Mouse (Mus musculus) CH12.LX (cell line): ENCODE results near the gene Retn. TPM values are rescaled to one million over a fixed set of nuclear protein-coding genes. Genes with fewer than 3 reads are reported as not detected.

ENCODE experiments used
- DNase-seq: peaks from one replicate; pipeline ENCODE4 v3.0.0-alpha.2; 2013; ENCODE audit errors: extremely low read depth
- H3K27ac ChIP-seq: 2 replicates; pipeline ENCODE4 v1.5.1; 2012; ENCODE audit warnings: low read depth, mild to moderate bottlenecking, control low read depth, moderate library complexity; ENCODE audit not compliant: insufficient read depth
- H3K27me3 ChIP-seq: replicated peaks from 2 replicates; pipeline ENCODE3; 2012; ENCODE audit warnings: inconsistent platforms
- H3K36me3 ChIP-seq, 2 experiments: replicated peaks in 1 of 2; 2 replicates each; pipeline versions ENCODE3 to v1.6.1; 2012; ENCODE audit warnings: inconsistent platforms in 1 of 2, low read length in 1 of 2, mild to moderate bottlenecking in 1 of 2, mixed read lengths in 1 of 2, moderate library complexity in 1 of 2; ENCODE audit not compliant: control insufficient read depth in 1 of 2, insufficient read depth in 1 of 2
- H3K4me1 ChIP-seq, 2 experiments: 2 replicates each; pipeline ENCODE4 v1.6.1; 2012; ENCODE audit warnings: inconsistent platforms in 1 of 2, moderate library complexity in 1 of 2; ENCODE audit not compliant: insufficient read depth in 2 of 2, control insufficient read depth in 1 of 2
- H3K4me2 ChIP-seq: 2 replicates; pipeline ENCODE4 v1.6.1; 2012; ENCODE audit warnings: low read depth, mild to moderate bottlenecking, control low read depth; ENCODE audit not compliant: poor library complexity, insufficient read depth, severe bottlenecking
- H3K4me3 ChIP-seq, 3 experiments: fragments of 150-350 bp in 1 of 3; sonication (generic) in 1 of 3; replicated peaks in 1 of 3; 2 replicates each; pipeline versions ENCODE3 to v1.5.1; 2011 to 2012; ENCODE audit warnings: low read depth in 2 of 3, low read length in 2 of 3, mild to moderate bottlenecking in 2 of 3, moderate library complexity in 2 of 3, control low read depth in 1 of 3, improper control_type of control experiment in 1 of 3, inconsistent platforms in 1 of 3, mixed read lengths in 1 of 3; ENCODE audit not compliant: poor library complexity in 1 of 3
- H3K79me2 ChIP-seq: replicated peaks from 2 replicates; pipeline ENCODE4 v1.6.1; 2012; ENCODE audit warnings: mild to moderate bottlenecking, moderate library complexity; ENCODE audit not compliant: control insufficient read depth, poor library complexity, insufficient read depth, severe bottlenecking; ENCODE audit errors: extremely low read depth
- H3K9ac ChIP-seq: 2 replicates; pipeline ENCODE4 v1.6.1; 2012; ENCODE audit warnings: low read depth, mild to moderate bottlenecking, control low read depth, moderate library complexity; ENCODE audit not compliant: insufficient read depth
- H3K9me3 ChIP-seq: replicated peaks from 2 replicates; pipeline ENCODE3; 2012; ENCODE audit warnings: low read length, inconsistent platforms, mixed read lengths
- CHD2 ChIP-seq: IDR thresholded peaks from 2 replicates; pipeline ENCODE4 v1.6.1; 2011; ENCODE audit warnings: low read length, improper control_type of control experiment
- GABPA ChIP-seq: IDR thresholded peaks from 2 replicates; pipeline ENCODE4 v1.6.1; 2012; ENCODE audit warnings: low read depth, low read length, improper control_type of control experiment, inconsistent platforms; ENCODE audit not compliant: insufficient replicate concordance
- IRF4 ChIP-seq: IDR thresholded peaks from 2 replicates; pipeline ENCODE4 v1.6.1; 2014; ENCODE audit warnings: low read depth, mild to moderate bottlenecking, inconsistent platforms, low read length, improper control_type of control experiment
- KAT2A ChIP-seq: IDR thresholded peaks from 2 replicates; pipeline ENCODE4 v1.6.1; 2012; ENCODE audit warnings: low read length, improper control_type of control experiment, inconsistent platforms; ENCODE audit not compliant: insufficient replicate concordance
- MAX ChIP-seq: IDR thresholded peaks from 2 replicates; pipeline ENCODE4 v1.6.1; 2011; ENCODE audit warnings: low read length, improper control_type of control experiment
- MAZ ChIP-seq: IDR thresholded peaks from 2 replicates; pipeline ENCODE4 v1.6.1; 2012; ENCODE audit warnings: low read depth, mild to moderate bottlenecking, inconsistent platforms, low read length, improper control_type of control experiment, moderate library complexity
- MEF2A ChIP-seq: IDR thresholded peaks from 2 replicates; pipeline ENCODE4 v1.6.1; 2014; ENCODE audit warnings: low read depth, mild to moderate bottlenecking, inconsistent platforms, low read length, improper control_type of control experiment, borderline replicate concordance
- MYC ChIP-seq: IDR thresholded peaks from 2 replicates; pipeline ENCODE4 v1.6.1; 2011; ENCODE audit warnings: low read depth, mild to moderate bottlenecking, improper control_type of control experiment, low read length
- NELFE ChIP-seq: IDR thresholded peaks from 2 replicates; pipeline ENCODE4 v1.6.1; 2011; ENCODE audit warnings: low read depth, low read length, improper control_type of control experiment
- NRF1 ChIP-seq: IDR thresholded peaks from 2 replicates; pipeline ENCODE4 v1.6.1; 2014; ENCODE audit warnings: low read depth, mild to moderate bottlenecking, inconsistent platforms, low read length, improper control_type of control experiment, moderate library complexity
- POLR2A ChIP-seq: IDR thresholded peaks from 2 replicates; pipeline ENCODE4 v1.6.1; 2011; ENCODE audit warnings: low read depth, mild to moderate bottlenecking, improper control_type of control experiment, low read length
- POLR2AphosphoS2 ChIP-seq: IDR thresholded peaks from 2 replicates; pipeline ENCODE4 v1.6.1; 2011; ENCODE audit warnings: low read depth, low read length, improper control_type of control experiment
- SIN3A ChIP-seq: IDR thresholded peaks from 2 replicates; pipeline ENCODE4 v1.6.1; 2012; ENCODE audit warnings: low read length, improper control_type of control experiment, inconsistent platforms
- SMC3 ChIP-seq: IDR thresholded peaks from 2 replicates; pipeline ENCODE4 v1.6.1; 2011; ENCODE audit warnings: low read depth, low read length, improper control_type of control experiment
- TCF12 ChIP-seq: IDR thresholded peaks from 2 replicates; pipeline ENCODE4 v1.6.1; 2014; ENCODE audit warnings: low read depth, mild to moderate bottlenecking, inconsistent platforms, low read length, improper control_type of control experiment
- UBTF ChIP-seq: IDR thresholded peaks from 2 replicates; pipeline ENCODE4 v1.6.1; 2012; ENCODE audit warnings: low read depth, mild to moderate bottlenecking, inconsistent platforms, low read length, improper control_type of control experiment, moderate library complexity
- USF2 ChIP-seq: conservative IDR thresholded peaks from 2 replicates; pipeline ENCODE4 v1.6.1; 2011; ENCODE audit warnings: low read depth, low read length, improper control_type of control experiment
- ZC3H11A ChIP-seq: IDR thresholded peaks from 2 replicates; pipeline ENCODE4 v1.6.1; 2012; ENCODE audit warnings: low read depth, mild to moderate bottlenecking, inconsistent platforms, low read length, improper control_type of control experiment
- ZNF384 ChIP-seq: IDR thresholded peaks from 2 replicates; pipeline ENCODE4 v1.6.1; 2012; ENCODE audit warnings: low read depth, low read length, improper control_type of control experiment, inconsistent platforms
- dilution Hi-C: fragments of 300-500 bp; cut with MboI; formaldehyde crosslinking; loops from 2 replicates; pipeline ENCODE4 v1.14.3; 2020; ENCODE audit warnings: low sequenced_read_pairs; ENCODE audit not compliant: extremely low pct_unique_long_range_greater_than_20kb, extremely low pct_ligation_motif_present
- in situ Hi-C: fragments of 300-500 bp; cut with MboI; formaldehyde crosslinking; loops from 3 replicates; pipeline ENCODE4 v1.14.3; 2019; ENCODE audit warnings: low sequenced_read_pairs, low pct_ligation_motif_present, low pct_unique_long_range_greater_than_20kb, mixed read lengths
- polyA plus RNA-seq: library from polyadenylated mRNA; unstranded; fragments of >175 nt; gene quantifications from 2 replicates; pipeline ENCODE4 v1.2.1, GENCODE M21; 2012; ENCODE audit warnings: low read depth; ENCODE audit not compliant: insufficient read length
- total RNA-seq, 2 experiments: library from RNA; depleted of rRNA; stranded (reverse); fragments of 300-350 nt in 1 of 2; fragments of >200 nt in 1 of 2; gene quantifications; 2 replicates each; pipeline ENCODE4 v1.2.3; 2012 to 2014

Retn gene
- total and polyA plus RNA-seq, 3 experiments: 0.27 TPM; not detected in 2

DNA sequence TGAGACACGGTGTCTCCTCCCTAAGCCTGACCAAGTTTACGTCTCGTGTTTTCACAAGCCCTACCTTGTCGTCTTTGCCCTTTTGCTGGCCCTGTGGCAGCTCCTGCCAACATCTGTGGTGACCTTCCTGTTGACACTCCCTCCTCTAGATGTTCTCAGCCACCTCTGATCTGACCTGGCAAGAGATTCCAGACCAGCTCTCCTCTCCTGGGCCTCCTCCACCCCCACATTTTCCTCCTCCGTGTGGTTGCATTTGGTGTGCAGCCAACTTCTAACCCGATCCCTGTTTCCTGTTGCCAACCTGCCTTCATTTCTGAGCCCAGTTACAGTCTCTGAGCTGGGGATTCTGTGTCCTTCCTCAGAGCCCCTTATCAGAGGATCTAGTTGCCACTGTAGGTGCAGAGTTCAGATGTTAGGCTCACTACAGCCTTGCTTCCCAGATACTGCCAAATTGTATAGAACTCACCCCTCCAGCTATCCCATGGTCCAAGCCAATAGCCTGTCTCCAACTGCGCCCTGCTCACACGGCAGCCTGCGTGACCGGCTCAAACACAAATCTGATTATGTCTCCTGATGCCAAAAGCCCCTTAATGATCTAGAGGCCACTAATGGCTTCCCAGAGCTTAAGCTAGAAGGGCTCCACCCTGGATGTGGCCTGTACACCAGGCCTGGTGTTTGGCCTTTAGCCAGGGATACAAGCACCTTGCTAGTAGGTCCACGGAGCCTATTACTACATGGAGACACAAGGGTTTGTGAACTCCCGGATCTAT, 46.3 kb upstream of the Retn start:
- dilution Hi-C loops: no loop called here
- no peak overlapping the region for H3K27ac ChIP-seq
- in situ Hi-C loops: no loop called here

DNA sequence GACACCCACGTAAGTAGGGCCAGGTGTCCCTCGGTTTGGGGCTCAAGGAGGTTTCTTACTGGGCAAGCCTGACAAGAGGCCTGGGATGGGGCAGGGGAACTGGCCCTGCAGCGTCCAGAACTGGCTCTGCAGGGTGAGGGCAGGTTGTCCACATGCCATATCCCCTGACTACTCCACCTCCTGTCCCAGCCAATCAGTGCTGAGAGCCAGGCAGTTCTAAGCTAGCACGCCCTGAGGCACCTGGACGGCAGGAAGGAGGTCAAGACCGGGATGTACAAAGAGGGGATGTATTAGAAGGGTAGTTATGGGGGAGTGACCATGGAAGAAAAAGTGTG, 45.8 kb upstream of the Retn start:
- dilution Hi-C loops: no loop called here

More for the DNA sequence above, 46.3 kb upstream of the Retn start:
- Histone ChIP-seq H3K4me2 (no peak overlapping the region), H3K9ac (no peak overlapping the region), H3K79me2 (no peaks in the 10 kb centered on the region), H3K36me3 (peaks cover 61 to 90% of the 10 kb centered on the region in 2 experiments), H3K4me3 (no peak overlapping the region), H3K27me3 (no peaks in the 10 kb centered on the region), H3K9me3 (no peaks in the 10 kb centered on the region), H3K4me1 (0 out of 4 replicates have a peak, but pooled peaks cover 0 to 2% of the 10 kb centered on the region in 2 experiments)
- no peak for DNase-seq
- TF ChIP-seq TCF12 (no peak), MAZ (no peak), ZNF384 (no peak), IRF4 (no peak), UBTF (no peak), POLR2A (no peak), NELFE (no peak), SIN3A (no peak), POLR2AphosphoS2 (no peak), CHD2 (no peak), ZC3H11A (no peak)

More for the DNA sequence above, 45.8 kb upstream of the Retn start:
- Histone ChIP-seq H3K4me2 (no peak overlapping the region), H3K9me3 (no peaks in the 10 kb centered on the region), H3K36me3 (peaks cover 66 to 95% of the 10 kb centered on the region in 2 experiments), H3K4me1 (no peaks in the 10 kb centered on the region), H3K9ac (no peak overlapping the region), H3K27me3 (no peaks in the 10 kb centered on the region), H3K4me3 (no peak overlapping the region), H3K27ac (no peak overlapping the region), H3K79me2 (no peaks in the 10 kb centered on the region)
- no peak for DNase-seq
- TF ChIP-seq KAT2A (no peak), IRF4 (no peak), POLR2AphosphoS2 (no peak), MAX (no peak), USF2 (no peak), MYC (no peak), GABPA (no peak), SIN3A (no peak), MEF2A (no peak), NELFE (no peak), NRF1 (no peak), UBTF (no peak), POLR2A (no peak), MAZ (no peak), SMC3 (no peak)
- in situ Hi-C loops: no loop called here
